Mouse (Mus musculus) ES-Bruce4 (cell line): ENCODE results near the gene C2cd2.

ENCODE experiments used
- CTCF ChIP-seq: IDR thresholded peaks from one replicate; pipeline ENCODE4 v1.8.1; 2011; ENCODE audit warnings: low read depth, low read length
- EP300 ChIP-seq: IDR thresholded peaks from 2 replicates; pipeline ENCODE4 v1.6.1; 2011; ENCODE audit warnings: low read depth, low read length; ENCODE audit not compliant: insufficient read depth
- POLR2A ChIP-seq: IDR thresholded peaks from one replicate; pipeline ENCODE4 v1.8.1; 2011; ENCODE audit warnings: low read length; ENCODE audit not compliant: insufficient read depth

DNA sequence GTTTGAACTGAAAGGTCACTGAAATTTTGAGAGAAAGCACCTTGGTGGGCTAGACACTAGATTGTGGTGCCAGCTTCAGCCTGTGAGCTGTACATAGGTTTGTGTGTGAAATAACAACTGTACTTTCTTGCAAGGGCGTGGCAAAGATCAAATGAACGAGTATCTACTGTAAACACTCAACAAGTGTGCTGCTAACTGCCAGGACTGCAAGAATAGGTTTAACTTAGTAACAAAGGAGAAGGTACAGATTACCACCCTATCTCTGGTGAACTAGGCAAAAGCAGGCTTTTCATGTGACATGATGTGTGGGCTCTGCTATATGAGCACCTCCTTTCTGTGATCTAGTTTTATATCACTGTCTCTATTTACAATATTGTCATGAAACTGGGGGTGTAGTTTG lies 9.1 kb downstream of the C2cd2 start:
- TF ChIP-seq CTCF, result no peak
- no peak for TF ChIP-seq POLR2A
- no peak for TF ChIP-seq EP300
